Mouse (Mus musculus) thymus, adult 2 months (tissue): ENCODE results near the gene Rnf128. TPM values are rescaled to one million over a fixed set of nuclear protein-coding genes. Genes with fewer than 3 reads are reported as not detected.
A peak's percentile ranks its signal among the peaks of the same experiment; 100 is the strongest.
"Not testable (repeated sequence)": the region's sequence is repeated elsewhere in the genome, so short reads cannot be mapped to it uniquely, and the experiment has no call there.

Experiments used
- DNase-seq: peaks from one replicate; pipeline ENCODE4 v3.0.0; 2021
- H3K27ac ChIP-seq: fragments of 200-500 bp; 2 replicates; pipeline ENCODE4 v1.5.1; 2012; ENCODE audit warnings: low read length, control low read depth; ENCODE audit not compliant: control insufficient read depth, insufficient read depth
- H3K27me3 ChIP-seq: fragments of 200-500 bp; 2 replicates; pipeline ENCODE4 v1.6.1; 2012; ENCODE audit warnings: mild to moderate bottlenecking, low read length, moderate library complexity, mixed read lengths; ENCODE audit not compliant: control insufficient read depth, insufficient read depth
- H3K36me3 ChIP-seq: fragments of 200-500 bp; 2 replicates; pipeline ENCODE4 v1.6.1; 2012; ENCODE audit warnings: mild to moderate bottlenecking, low read length, moderate library complexity; ENCODE audit not compliant: control insufficient read depth, insufficient read depth
- H3K4me1 ChIP-seq: fragments of 200-500 bp; replicated peaks from 2 replicates; pipeline ENCODE4 v1.6.1; 2012; ENCODE audit warnings: low read length; ENCODE audit not compliant: control insufficient read depth, insufficient read depth
- H3K4me3 ChIP-seq: fragments of 200-500 bp; 2 replicates; pipeline ENCODE4 v1.5.1; 2012; ENCODE audit warnings: mild to moderate bottlenecking, low read length, control low read depth, moderate library complexity; ENCODE audit not compliant: control insufficient read depth, insufficient read depth
- CTCF ChIP-seq: fragments of 200-500 bp; IDR thresholded peaks from 2 replicates; pipeline ENCODE4 v1.5.1; 2012; ENCODE audit warnings: mild to moderate bottlenecking, control low read depth, low read length, moderate library complexity, borderline replicate concordance; ENCODE audit not compliant: control insufficient read depth, poor library complexity, insufficient read depth; ENCODE audit errors: extremely low read depth
- POLR2A ChIP-seq: fragments of 200-500 bp; IDR thresholded peaks from 2 replicates; pipeline ENCODE4 v1.6.1; 2012; ENCODE audit warnings: mild to moderate bottlenecking, low read length, control low read depth, moderate library complexity; ENCODE audit not compliant: control insufficient read depth, poor library complexity, insufficient read depth; ENCODE audit errors: extremely low read depth
- WGBS: fragments of 180-500 bp; shearing (Covaris S2); methylation state at CpG from one replicate; pipeline ENCODE4 v1.1.7; 2018; 5-methylcytosine and 5-hydroxymethylcytosine counted together
- polyA plus RNA-seq: library from polyadenylated mRNA; depleted of rRNA; stranded (reverse); fragments of >200 nt; gene quantifications from 2 replicates; pipeline ENCODE4 v1.2.3, GENCODE M21; 2012

The Rnf128 gene
- polyA plus RNA-seq, 1 experiment, result 4.1 TPM

GRCm38 (mm10) chrX:139570054-139570453 lies 6.9 kb downstream of the Rnf128 start:
- Histone ChIP-seq H3K36me3 (no peaks in the 10 kb centered on the region), H3K27ac (no peak overlapping the region), H3K4me3 (no peak overlapping the region), H3K27me3 (no peaks in the 10 kb centered on the region), H3K4me1 (no peaks in the 10 kb centered on the region)
- no peak for TF ChIP-seq CTCF
- TF ChIP-seq POLR2A, result no peak
- no peak for DNase-seq
- 62% methylated on average over 3 of the region's 3 CpGs for WGBS

- no peaks in the 10 kb centered on the region for H3K27me3 ChIP-seq
- TF ChIP-seq POLR2A, result no peak
- no peak for TF ChIP-seq CTCF
- H3K27ac ChIP-seq, result no peak overlapping the region
- 84% methylated on average over 6 of the region's 6 CpGs for WGBS
- no peak overlapping the region for H3K4me3 ChIP-seq
- no peak for DNase-seq
- H3K4me1 ChIP-seq, result no peaks in the 10 kb centered on the region
- no peaks in the 10 kb centered on the region for H3K36me3 ChIP-seq
These were observed 15.6 kb downstream of the Rnf128 start for GRCm38 (mm10) chrX:139578649-139579278.

- TF ChIP-seq POLR2A (no peak), CTCF (no peak)
- 42% methylated on average over 4 of the region's 4 CpGs for WGBS
- H3K4me1 ChIP-seq, result no peaks in the 10 kb centered on the region
- no peaks in the 10 kb centered on the region for H3K36me3 ChIP-seq
- H3K4me3 ChIP-seq, result no peak overlapping the region
- H3K27ac ChIP-seq, result no peak overlapping the region
- no peak for DNase-seq
- H3K27me3 ChIP-seq, result no peaks in the 10 kb centered on the region
These were observed 20.5 kb downstream of the Rnf128 start for GRCm38 (mm10) chrX:139583616-139584015.

GRCm38 (mm10) chrX:139586676-139587075 lies 23.6 kb downstream of the Rnf128 start:
- H3K36me3 ChIP-seq, H3K4me1 ChIP-seq, H3K4me3 ChIP-seq, H3K27me3 ChIP-seq, H3K27ac ChIP-seq, DNase-seq: not testable (repeated sequence)
- WGBS, result 70% methylated on average over 2 of the region's 2 CpGs

- H3K27me3 ChIP-seq, result no peaks in the 10 kb centered on the region
- H3K36me3 ChIP-seq, result no peaks in the 10 kb centered on the region
- WGBS, result 94% methylated on average over 6 of the region's 6 CpGs
- TF ChIP-seq CTCF, result no peak
- TF ChIP-seq POLR2A, result no peak
- no peaks in the 10 kb centered on the region for H3K4me1 ChIP-seq
- no peak for DNase-seq
- no peak overlapping the region for H3K27ac ChIP-seq
- no peak overlapping the region for H3K4me3 ChIP-seq
These were observed 33.3 kb downstream of the Rnf128 start for GRCm38 (mm10) chrX:139596404-139596803.

- Histone ChIP-seq H3K27ac (0 out of 2 replicates have a peak overlapping the region, but pooled peaks have one; percentile 14), H3K4me1 (peaks cover 7% of the 10 kb centered on the region), H3K36me3 (no peaks in the 10 kb centered on the region), H3K4me3 (peak overlapping the region; percentile 44), H3K27me3 (no peaks in the 10 kb centered on the region)
- 7% methylated on average over 33 of the region's 44 CpGs for WGBS
- no peak for TF ChIP-seq POLR2A
- no peak for TF ChIP-seq CTCF
- peak; percentile 74 for DNase-seq
These were observed 47.1 kb downstream of the Rnf128 start for GRCm38 (mm10) chrX:139610033-139610764.

GRCm38 (mm10) chrX:139610765-139611300 lies 47.7 kb downstream of the Rnf128 start:
- peaks cover 7% of the 10 kb centered on the region for H3K4me1 ChIP-seq
- no peaks in the 10 kb centered on the region for H3K36me3 ChIP-seq
- DNase-seq, result no peak
- peak overlapping the region; percentile 44 for H3K4me3 ChIP-seq
- WGBS, result 3% methylated on average over 37 of the region's 54 CpGs
- H3K27me3 ChIP-seq, result no peaks in the 10 kb centered on the region
- TF ChIP-seq POLR2A (no peak), CTCF (no peak)
- H3K27ac ChIP-seq, result no peak overlapping the region
